Mouse (Mus musculus) CH12.LX (cell line): ENCODE data around the gene Rab29. TPM values are rescaled to one million over a fixed set of nuclear protein-coding genes. Genes with fewer than 3 reads are reported as not detected.
"Not testable (repeated sequence)": the region's sequence is repeated elsewhere in the genome, so short reads cannot be mapped to it uniquely, and the experiment has no call there.

Experiments
- DNase-seq: peaks from one replicate; pipeline ENCODE4 v3.0.0-alpha.2; 2013; ENCODE audit errors: extremely low read depth
- H3K27ac ChIP-seq: 2 replicates; pipeline ENCODE4 v1.5.1; 2012; ENCODE audit warnings: low read depth, mild to moderate bottlenecking, control low read depth, moderate library complexity; ENCODE audit not compliant: insufficient read depth
- H3K27me3 ChIP-seq: replicated peaks from 2 replicates; pipeline ENCODE3; 2012; ENCODE audit warnings: inconsistent platforms
- H3K36me3 ChIP-seq, 2 experiments: replicated peaks in 1 of 2; 2 replicates each; pipeline versions ENCODE3 to v1.6.1; 2012; ENCODE audit warnings: inconsistent platforms in 1 of 2, low read length in 1 of 2, mild to moderate bottlenecking in 1 of 2, mixed read lengths in 1 of 2, moderate library complexity in 1 of 2; ENCODE audit not compliant: control insufficient read depth in 1 of 2, insufficient read depth in 1 of 2
- H3K4me1 ChIP-seq, 2 experiments: 2 replicates each; pipeline ENCODE4 v1.6.1; 2012; ENCODE audit warnings: inconsistent platforms in 1 of 2, moderate library complexity in 1 of 2; ENCODE audit not compliant: insufficient read depth in 2 of 2, control insufficient read depth in 1 of 2
- H3K4me2 ChIP-seq: 2 replicates; pipeline ENCODE4 v1.6.1; 2012; ENCODE audit warnings: low read depth, mild to moderate bottlenecking, control low read depth; ENCODE audit not compliant: poor library complexity, insufficient read depth, severe bottlenecking
- H3K4me3 ChIP-seq, 3 experiments: fragments of 150-350 bp in 1 of 3; sonication (generic) in 1 of 3; replicated peaks in 1 of 3; 2 replicates each; pipeline versions ENCODE3 to v1.5.1; 2011 to 2012; ENCODE audit warnings: low read depth in 2 of 3, low read length in 2 of 3, mild to moderate bottlenecking in 2 of 3, moderate library complexity in 2 of 3, control low read depth in 1 of 3, improper control_type of control experiment in 1 of 3, inconsistent platforms in 1 of 3, mixed read lengths in 1 of 3; ENCODE audit not compliant: poor library complexity in 1 of 3
- H3K79me2 ChIP-seq: replicated peaks from 2 replicates; pipeline ENCODE4 v1.6.1; 2012; ENCODE audit warnings: mild to moderate bottlenecking, moderate library complexity; ENCODE audit not compliant: control insufficient read depth, poor library complexity, insufficient read depth, severe bottlenecking; ENCODE audit errors: extremely low read depth
- H3K9ac ChIP-seq: 2 replicates; pipeline ENCODE4 v1.6.1; 2012; ENCODE audit warnings: low read depth, mild to moderate bottlenecking, control low read depth, moderate library complexity; ENCODE audit not compliant: insufficient read depth
- H3K9me3 ChIP-seq: replicated peaks from 2 replicates; pipeline ENCODE3; 2012; ENCODE audit warnings: low read length, inconsistent platforms, mixed read lengths
- ELF1 ChIP-seq: IDR thresholded peaks from 2 replicates; pipeline ENCODE4 v1.6.1; 2014; ENCODE audit warnings: low read depth, mild to moderate bottlenecking, inconsistent platforms, low read length, improper control_type of control experiment
- EP300 ChIP-seq: IDR thresholded peaks from 2 replicates; pipeline ENCODE4 v1.6.1; 2011; ENCODE audit warnings: low read length, improper control_type of control experiment
- ETS1 ChIP-seq: conservative IDR thresholded peaks from 2 replicates; pipeline ENCODE4 v1.6.1; 2012; ENCODE audit warnings: low read depth, mild to moderate bottlenecking, inconsistent platforms, low read length, improper control_type of control experiment, moderate library complexity
- IRF4 ChIP-seq: IDR thresholded peaks from 2 replicates; pipeline ENCODE4 v1.6.1; 2014; ENCODE audit warnings: low read depth, mild to moderate bottlenecking, inconsistent platforms, low read length, improper control_type of control experiment
- JUN ChIP-seq: IDR thresholded peaks from 2 replicates; pipeline ENCODE4 v1.6.1; 2011; ENCODE audit warnings: low read depth, mild to moderate bottlenecking, low read length, improper control_type of control experiment, moderate library complexity; ENCODE audit not compliant: insufficient read depth
- MAX ChIP-seq: IDR thresholded peaks from 2 replicates; pipeline ENCODE4 v1.6.1; 2011; ENCODE audit warnings: low read length, improper control_type of control experiment
- MAZ ChIP-seq: IDR thresholded peaks from 2 replicates; pipeline ENCODE4 v1.6.1; 2012; ENCODE audit warnings: low read depth, mild to moderate bottlenecking, inconsistent platforms, low read length, improper control_type of control experiment, moderate library complexity
- MXI1 ChIP-seq: IDR thresholded peaks from 2 replicates; pipeline ENCODE4 v1.6.1; 2011; ENCODE audit warnings: mild to moderate bottlenecking, low read depth, low read length, improper control_type of control experiment
- MYC ChIP-seq: IDR thresholded peaks from 2 replicates; pipeline ENCODE4 v1.6.1; 2011; ENCODE audit warnings: low read depth, mild to moderate bottlenecking, improper control_type of control experiment, low read length
- SMC3 ChIP-seq: IDR thresholded peaks from 2 replicates; pipeline ENCODE4 v1.6.1; 2011; ENCODE audit warnings: low read depth, low read length, improper control_type of control experiment
- TBP ChIP-seq: conservative IDR thresholded peaks from 2 replicates; pipeline ENCODE4 v1.6.1; 2011; ENCODE audit warnings: low read depth, low read length, improper control_type of control experiment
- TCF12 ChIP-seq: IDR thresholded peaks from 2 replicates; pipeline ENCODE4 v1.6.1; 2014; ENCODE audit warnings: low read depth, mild to moderate bottlenecking, inconsistent platforms, low read length, improper control_type of control experiment
- USF1 ChIP-seq: IDR thresholded peaks from 2 replicates; pipeline ENCODE4 v1.6.1; 2014; ENCODE audit warnings: low read depth, mild to moderate bottlenecking, inconsistent platforms, low read length, improper control_type of control experiment
- ZNF384 ChIP-seq: IDR thresholded peaks from 2 replicates; pipeline ENCODE4 v1.6.1; 2012; ENCODE audit warnings: low read depth, low read length, improper control_type of control experiment, inconsistent platforms
- dilution Hi-C: fragments of 300-500 bp; cut with MboI; formaldehyde crosslinking; loops from 2 replicates; pipeline ENCODE4 v1.14.3; 2020; ENCODE audit warnings: low sequenced_read_pairs; ENCODE audit not compliant: extremely low pct_unique_long_range_greater_than_20kb, extremely low pct_ligation_motif_present
- in situ Hi-C: fragments of 300-500 bp; cut with MboI; formaldehyde crosslinking; loops from 3 replicates; pipeline ENCODE4 v1.14.3; 2019; ENCODE audit warnings: low sequenced_read_pairs, low pct_ligation_motif_present, low pct_unique_long_range_greater_than_20kb, mixed read lengths
- polyA plus RNA-seq: library from polyadenylated mRNA; unstranded; fragments of >175 nt; gene quantifications from 2 replicates; pipeline ENCODE4 v1.2.1, GENCODE M21; 2012; ENCODE audit warnings: low read depth; ENCODE audit not compliant: insufficient read length
- total RNA-seq, 2 experiments: library from RNA; depleted of rRNA; stranded (reverse); fragments of 300-350 nt in 1 of 2; fragments of >200 nt in 1 of 2; gene quantifications; 2 replicates each; pipeline ENCODE4 v1.2.3; 2012 to 2014

Rab29 gene
- total and polyA plus RNA-seq, 3 experiments = 10.8 to 16.4 (median 14.8) TPM

GRCm38 (mm10) chr1:131820353-131820752, 46.7 kb upstream of the Rab29 start:
- H3K27ac ChIP-seq, H3K79me2 ChIP-seq, H3K27me3 ChIP-seq, H3K4me2 ChIP-seq, H3K9me3 ChIP-seq, DNase-seq, H3K4me3 ChIP-seq, in situ Hi-C loops, H3K9ac ChIP-seq, dilution Hi-C loops, H3K36me3 ChIP-seq: not testable (repeated sequence)
- H3K4me1 ChIP-seq = peaks cover 15 to 52% of the 10 kb centered on the region in 2 experiments

- peak; percentile 67 for DNase-seq
- H3K27me3 ChIP-seq = peaks cover 8% of the 10 kb centered on the region
- peaks cover 7% of the 10 kb centered on the region for H3K9me3 ChIP-seq
- H3K4me1 ChIP-seq = peaks cover 15 to 55% of the 10 kb centered on the region in 2 experiments
- no peak overlapping the region for H3K27ac ChIP-seq
- in situ Hi-C loops = no loop called here
- dilution Hi-C loops = no loop called here
- 0 out of 2 replicates have a peak, but pooled peaks have one; percentile 31 for TF ChIP-seq TCF12
- TF ChIP-seq MYC = 0 out of 2 replicates have a peak, but pooled peaks have one; percentile 6
- peak; percentile 58 for TF ChIP-seq EP300
- TF ChIP-seq TBP = 0 out of 2 replicates have a peak, but pooled peaks have one; percentile 21
- no peak for TF ChIP-seq MAZ
- peak; percentile 76 for TF ChIP-seq ZNF384
- peak; percentile 32; the same call in 1 of the 2 replicates for TF ChIP-seq JUN
- peak; percentile 54; the same call in 1 of the 2 replicates for TF ChIP-seq ETS1
- TF ChIP-seq SMC3 = no peak
- TF ChIP-seq MXI1 = peak; percentile 92
- peak; percentile 43; the same call in 1 of the 2 replicates for TF ChIP-seq IRF4
- no peak overlapping the region for H3K9ac ChIP-seq
- no peaks in the 10 kb centered on the region for H3K79me2 ChIP-seq
- H3K36me3 ChIP-seq = no peaks in the 10 kb centered on the region
- no peak overlapping the region for H3K4me3 ChIP-seq
- no peak overlapping the region for H3K4me2 ChIP-seq
Measured at GRCm38 (mm10) chr1:131820887-131821328, 46.1 kb upstream of the Rab29 start.

- Histone ChIP-seq H3K27ac (no peak overlapping the region), H3K79me2 (no peaks in the 10 kb centered on the region), H3K36me3 (no peaks in the 10 kb centered on the region), H3K4me2 (peak overlapping the region; percentile 17), H3K9me3 (peaks cover 7% of the 10 kb centered on the region), H3K27me3 (peaks cover 5% of the 10 kb centered on the region), H3K9ac (no peak overlapping the region), H3K4me3 (no peak overlapping the region), H3K4me1 (peaks cover 15 to 68% of the 10 kb centered on the region in 2 experiments)
- peak; percentile 42 for DNase-seq
- dilution Hi-C loops = no loop called here
- 0 out of 2 replicates have a peak, but pooled peaks have one; percentile 2 for TF ChIP-seq USF1
- TF ChIP-seq ELF1 = no peak
- TF ChIP-seq JUN = no peak
- TF ChIP-seq MXI1 = peak; percentile 58; the same call in 1 of the 2 replicates
- TF ChIP-seq MAX = peak; percentile 89
- TF ChIP-seq MYC = peak; percentile 67; the same call in 1 of the 2 replicates
- TF ChIP-seq TBP = 0 out of 2 replicates have a peak, but pooled peaks have one; percentile 41
- in situ Hi-C loops = no loop called here
Measured at GRCm38 (mm10) chr1:131822292-131822691, 44.7 kb upstream of the Rab29 start.
